Mouse (Mus musculus): ENCODE measurements around the gene Gm10944.

Gene Gm10944

GRCm38 (mm10) chr10:10681048-10681447 is at the start of gene Gm10944:
Gene Gm10944, plus strand, starts transcription at chr10:10681348.
- DNase-seq (ENCODE audit: low spot score in 2 of 2), result no peak

DNA sequence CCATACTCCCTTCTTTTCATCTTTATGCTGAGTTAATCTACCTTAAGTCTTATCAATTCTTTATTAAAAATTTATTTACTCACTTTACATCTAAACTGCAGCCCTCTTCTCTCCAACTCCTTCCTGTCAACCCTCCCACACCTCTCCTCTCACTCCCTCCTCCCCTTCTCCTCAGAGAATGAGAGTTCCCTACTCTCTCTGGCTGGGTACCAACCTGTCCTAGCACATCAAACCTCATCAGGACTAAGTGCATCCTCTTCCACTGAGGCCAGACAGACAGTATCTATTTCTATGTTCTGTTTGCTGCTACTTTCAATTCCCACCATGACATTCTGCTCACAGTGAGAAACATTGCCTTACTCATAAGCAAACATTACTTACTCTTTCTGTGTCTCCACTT is 25.2 kb upstream of the Gm10944 start:
- no peak for DNase-seq (ENCODE audit: low spot score in 2 of 2)

DNA sequence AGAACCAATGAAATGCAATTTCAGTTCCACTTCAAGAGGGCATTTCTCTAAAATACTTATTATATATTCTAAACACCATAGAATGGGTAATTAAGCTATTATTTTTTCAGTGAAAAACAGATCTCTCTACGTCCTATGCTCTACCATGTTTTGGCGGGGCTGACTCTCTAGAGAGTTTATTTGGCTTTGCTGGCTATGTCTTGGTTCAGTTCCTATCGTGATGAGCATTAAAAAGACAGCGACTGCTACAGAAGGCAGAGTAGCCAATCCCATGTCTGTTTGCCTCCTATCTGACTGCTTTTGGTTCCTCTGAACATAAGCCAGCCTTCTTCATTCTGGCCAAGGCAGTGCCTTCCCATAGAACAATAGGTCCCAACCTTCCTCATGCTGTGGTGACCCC is 24.5 kb upstream of the Gm10944 start:
- DNase-seq (ENCODE audit: low spot score in 2 of 2), result no peak

GRCm38 (mm10) chr10:10659161-10659560 is 22.0 kb upstream of the Gm10944 start:
- no peak for DNase-seq (ENCODE audit: low spot score in 2 of 2)

GRCm38 (mm10) chr10:10659976-10660375 is 21.2 kb upstream of the Gm10944 start:
- no peak for DNase-seq (ENCODE audit: low spot score in 2 of 2)

DNA sequence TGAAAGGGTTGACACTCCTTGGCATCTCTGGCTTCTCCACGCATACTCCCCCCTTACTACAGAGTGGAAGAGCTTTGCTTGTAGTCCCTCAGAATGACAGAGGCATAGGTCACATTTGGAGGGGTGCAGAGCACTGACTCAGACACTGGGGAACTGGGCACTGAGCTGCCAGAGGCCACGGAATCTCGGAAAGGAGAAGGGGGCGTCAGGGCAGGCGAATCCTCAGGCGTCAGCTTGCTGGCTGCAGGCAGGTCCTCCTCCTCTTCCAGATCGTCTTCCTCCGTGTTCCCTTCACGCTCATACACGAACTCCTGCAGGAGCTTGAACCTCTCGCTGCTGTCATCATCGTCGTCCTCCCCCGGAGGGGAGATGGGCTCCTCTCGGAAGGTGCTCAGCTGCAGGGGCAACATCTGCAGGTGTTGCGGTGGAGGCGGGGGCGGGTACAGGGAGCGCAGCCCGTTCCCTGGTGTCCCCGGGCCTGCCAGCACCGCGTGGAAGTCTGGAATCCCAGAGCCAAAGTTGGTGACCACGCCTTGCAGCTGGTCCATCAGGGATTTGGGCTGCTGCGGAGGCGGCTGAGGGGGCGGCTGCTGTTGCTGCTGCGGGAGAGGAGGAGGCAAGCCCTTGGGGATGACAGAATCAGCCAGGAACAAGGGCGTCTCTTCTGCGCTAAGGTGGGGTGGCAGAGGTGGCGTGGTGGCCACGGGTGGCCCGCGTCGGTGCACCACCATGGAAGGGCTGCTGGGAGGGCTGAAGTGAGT is 7.9 kb downstream of the Gm10944 start:
- DNase-seq (ENCODE audit: low spot score in 2 of 2), result no peak

GRCm38 (mm10) chr10:10689668-10690223 is 8.6 kb downstream of the Gm10944 start:
- no peak for DNase-seq (ENCODE audit: low spot score in 2 of 2)

GRCm38 (mm10) chr10:10697497-10697896 is 16.3 kb downstream of the Gm10944 start:
- DNase-seq (ENCODE audit: low spot score in 2 of 2), result no peak

GRCm38 (mm10) chr10:10700903-10701302 is 19.8 kb downstream of the Gm10944 start:
- no peak for DNase-seq (ENCODE audit: low spot score in 2 of 2)

GRCm38 (mm10) chr10:10701326-10701725 is 20.2 kb downstream of the Gm10944 start:
- DNase-seq (ENCODE audit: low spot score in 2 of 2), result no peak

- DNase-seq (ENCODE audit: low spot score in 2 of 2), result no peak
Observed at GRCm38 (mm10) chr10:10708031-10708430, 26.9 kb downstream of the Gm10944 start.

DNA sequence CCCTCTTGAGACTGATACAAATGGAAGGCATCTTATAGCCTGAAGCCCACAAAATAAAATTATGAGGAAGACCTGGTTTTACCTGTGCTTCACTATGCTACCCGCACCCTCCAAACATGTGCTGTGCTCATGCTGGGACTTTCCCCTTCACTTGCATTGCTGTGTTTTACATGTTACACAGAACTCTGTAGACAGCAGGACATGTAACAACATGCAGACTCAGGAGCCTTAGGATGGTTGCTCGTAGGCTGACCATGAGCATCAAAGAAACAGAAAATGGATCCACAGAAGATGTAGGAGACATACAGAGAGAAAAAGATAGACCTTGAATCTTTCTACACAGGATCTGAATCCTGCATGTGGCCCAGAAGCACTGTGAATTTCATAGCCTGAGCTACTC is 29.2 kb downstream of the Gm10944 start:
- no peak for DNase-seq (ENCODE audit: low spot score in 2 of 2)

DNA sequence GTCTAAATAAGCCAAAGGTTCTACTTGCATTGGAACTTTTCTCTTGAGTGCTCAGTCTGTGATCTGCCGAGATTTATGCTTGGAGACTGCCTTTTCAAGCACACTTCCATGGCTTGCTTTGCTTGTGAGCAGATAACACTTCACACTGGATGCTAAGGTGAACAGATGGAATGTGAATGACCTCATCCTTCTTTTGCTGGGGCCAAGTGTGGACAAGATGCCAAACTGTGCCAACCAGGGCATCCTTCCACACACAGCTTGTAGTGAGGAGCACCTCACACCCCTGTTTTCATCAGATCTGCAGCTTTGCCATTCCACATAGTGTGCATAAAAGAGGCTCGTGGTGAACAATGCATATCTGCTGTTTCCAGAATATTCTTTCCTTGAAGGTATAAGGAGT is 29.7 kb downstream of the Gm10944 start:
- no peak for DNase-seq (ENCODE audit: low spot score in 2 of 2)

DNA sequence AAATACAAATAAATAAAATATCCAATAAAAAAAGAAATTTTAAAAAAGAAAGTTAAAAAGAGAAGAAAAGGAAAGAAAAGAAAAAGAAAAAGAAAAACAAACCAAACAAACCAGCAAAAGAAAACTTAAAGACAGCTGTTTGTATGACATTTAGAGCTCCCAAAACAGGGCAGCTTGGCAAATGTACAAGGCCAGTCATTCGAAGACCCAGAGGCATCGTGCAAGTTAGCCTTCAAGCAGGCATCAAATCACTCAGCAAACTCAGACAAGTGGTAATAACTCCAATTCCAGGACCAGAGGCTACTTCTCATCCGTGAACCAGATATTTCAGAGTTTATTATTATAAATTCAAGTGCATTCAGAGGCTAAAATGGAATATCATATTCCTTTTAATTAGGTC is 45.4 kb downstream of the Gm10944 start:
- no peak for DNase-seq (ENCODE audit: low spot score in 2 of 2)
